Mouse (Mus musculus): ENCODE results near the gene Pla2g6.

- TF ChIP-seq GATA1 (IDR thresholded peaks at IDR 0.05; ENCODE audit: borderline replicate concordance, low read length) (no peak), FLI1 (IDR thresholded peaks at IDR 0.05; ENCODE audit: low read length) (no peak)
These were observed 36.9 kb upstream of the Pla2g6 start for GRCm38 (mm10) chr15:79365068-79365467.

All from megakaryocyte, embryonic 14.5 days (primary cell).